Mouse (Mus musculus) limb, embryonic 12.5 days (tissue): ENCODE results near the gene Lrig2. TPM values are rescaled to one million over a fixed set of nuclear protein-coding genes. Genes with fewer than 3 reads are reported as not detected.

Source experiments
- ATAC-seq: fragments of 200-750 bp; cut with Nextera tagmentation; 2 replicates; pipeline ENCODE4 v1.8.0; 2017; ENCODE audit warnings: low read depth, moderate TSS enrichment; ENCODE audit not compliant: insufficient number of reproducible peaks, insufficient read depth, low FRiP score, low TSS enrichment
- H3K27ac ChIP-seq: fragments of 300-500 bp; sonication (generic); 2 replicates; pipeline ENCODE4 v1.5.1; 2016; ENCODE audit warnings: mild to moderate bottlenecking, moderate library complexity
- H3K27me3 ChIP-seq: fragments of 300-500 bp; sonication (generic); 2 replicates; pipeline ENCODE4 v1.6.1; 2016; ENCODE audit warnings: mild to moderate bottlenecking, moderate library complexity
- H3K36me3 ChIP-seq: fragments of 300-500 bp; sonication (generic); 2 replicates; pipeline ENCODE4 v1.6.1; 2016; ENCODE audit warnings: mild to moderate bottlenecking, moderate library complexity
- H3K4me1 ChIP-seq: fragments of 300-500 bp; sonication (generic); replicated peaks from 2 replicates; pipeline ENCODE4 v1.6.1; 2016
- H3K4me2 ChIP-seq: fragments of 300-500 bp; sonication (generic); 2 replicates; pipeline ENCODE4 v1.6.1; 2016; ENCODE audit warnings: mild to moderate bottlenecking, moderate library complexity
- H3K4me3 ChIP-seq: fragments of 300-500 bp; sonication (generic); replicated peaks from 2 replicates; pipeline ENCODE4 v1.5.1; 2016; ENCODE audit warnings: mild to moderate bottlenecking
- H3K9ac ChIP-seq: fragments of 300-500 bp; sonication (generic); replicated peaks from 2 replicates; pipeline ENCODE4 v1.6.1; 2016; ENCODE audit warnings: mild to moderate bottlenecking, moderate library complexity
- H3K9me3 ChIP-seq: fragments of 300-500 bp; sonication (generic); 2 replicates; pipeline ENCODE4 v1.6.1; 2016; ENCODE audit warnings: mild to moderate bottlenecking, moderate library complexity
- WGBS: fragments of 180-500 bp; shearing (Covaris S2); methylation state at CpG from one replicate; pipeline ENCODE4 v1.1.7; 2016; 5-methylcytosine and 5-hydroxymethylcytosine counted together
- polyA plus RNA-seq: library from polyadenylated mRNA; unstranded; fragments of >200 nt; fragmentation: Nextera tagmentation; extraction: Ambion mirVana; gene quantifications from 2 replicates; pipeline ENCODE4 v1.2.1, GENCODE M21; 2016

Lrig2 gene
- polyA plus RNA-seq, 1 experiment from 2014 or later = 27.6 TPM

DNA sequence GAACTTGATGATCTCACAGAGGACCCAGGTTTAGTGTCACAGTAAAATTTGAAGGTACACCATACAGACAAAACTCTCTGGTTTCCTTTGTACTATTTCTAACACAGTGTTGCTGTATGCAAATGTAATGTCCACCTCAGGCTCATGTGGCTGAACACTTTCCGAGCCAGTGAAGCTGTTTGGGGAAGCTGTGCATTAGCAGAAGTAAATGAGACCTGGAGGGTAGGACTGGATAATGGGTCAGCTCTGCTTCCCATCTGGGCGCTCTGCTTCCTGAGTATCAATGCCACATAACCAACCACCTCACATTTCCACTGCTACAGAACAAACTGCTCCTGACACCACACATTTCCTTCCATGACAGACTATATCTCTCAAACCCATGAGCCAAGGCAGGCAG, 10.1 kb downstream of the Lrig2 start:
- Histone ChIP-seq H3K9me3 (no peaks in the 10 kb centered on the region), H3K27me3 (no peaks in the 10 kb centered on the region), H3K36me3 (peaks cover 10% of the 10 kb centered on the region; the same call in 1 of the 2 replicates), H3K4me3 (no peak overlapping the region), H3K9ac (no peak overlapping the region), H3K4me2 (no peak overlapping the region), H3K27ac (no peak overlapping the region), H3K4me1 (no peaks in the 10 kb centered on the region)
- ATAC-seq = no peak
- WGBS = 76% methylated on average over 2 of the region's 2 CpGs

DNA sequence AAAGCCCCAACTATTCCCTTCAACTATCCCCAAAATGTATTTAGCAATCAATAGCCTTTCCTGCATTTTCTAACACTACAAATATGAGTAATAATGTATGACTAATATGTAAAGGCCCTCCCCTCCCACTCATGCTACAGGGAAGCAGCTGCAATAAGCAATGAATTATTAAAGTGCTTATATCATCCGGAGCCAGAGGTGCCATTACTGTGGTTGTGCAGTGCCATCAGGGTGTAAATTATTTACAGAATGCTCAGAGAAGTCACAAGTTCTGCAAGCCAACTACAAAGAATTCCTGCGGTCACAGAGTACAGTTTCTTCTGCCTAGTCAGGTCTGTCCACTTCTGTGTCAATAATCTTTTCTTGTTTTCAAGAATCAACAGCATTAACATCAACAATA, 10.8 kb downstream of the Lrig2 start:
- Histone ChIP-seq H3K36me3 (peaks cover 18% of the 10 kb centered on the region), H3K4me2 (no peak overlapping the region), H3K9me3 (no peaks in the 10 kb centered on the region), H3K4me3 (no peak overlapping the region), H3K27ac (no peak overlapping the region), H3K9ac (no peak overlapping the region; the same call in 1 of the 2 replicates), H3K27me3 (no peaks in the 10 kb centered on the region), H3K4me1 (no peaks in the 10 kb centered on the region)
- ATAC-seq = no peak
- WGBS = 92% methylated on average over 2 of the region's 2 CpGs

DNA sequence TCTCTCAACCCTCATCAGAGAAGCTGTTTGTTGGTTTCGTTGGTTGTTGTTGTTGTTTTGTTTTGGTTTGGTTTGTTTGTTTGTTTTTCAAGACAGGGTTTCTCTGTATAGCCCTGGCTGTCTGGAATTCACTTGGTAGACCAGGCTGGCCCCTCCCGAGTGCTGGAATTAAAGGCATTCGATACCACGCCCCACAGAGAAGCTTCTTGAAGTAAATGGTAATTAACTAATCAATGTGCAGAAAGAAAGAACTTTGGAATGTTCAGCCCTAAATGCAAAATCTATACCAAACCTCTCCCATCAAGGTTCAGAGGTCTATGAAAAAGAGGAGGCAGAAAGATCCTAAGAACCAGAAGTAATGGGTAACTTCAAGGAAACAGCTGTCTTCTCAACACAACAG, 15.5 kb downstream of the Lrig2 start:
- no peak overlapping the region for H3K4me2 ChIP-seq
- ATAC-seq = no peak
- no peaks in the 10 kb centered on the region for H3K27me3 ChIP-seq
- H3K9ac ChIP-seq = no peak overlapping the region
- WGBS = 91% methylated on average over 4 of the region's 4 CpGs
- H3K4me1 ChIP-seq = no peaks in the 10 kb centered on the region
- no peaks in the 10 kb centered on the region for H3K9me3 ChIP-seq
- H3K36me3 ChIP-seq = peaks cover 57% of the 10 kb centered on the region
- H3K4me3 ChIP-seq = no peak overlapping the region
- H3K27ac ChIP-seq = no peak overlapping the region

DNA sequence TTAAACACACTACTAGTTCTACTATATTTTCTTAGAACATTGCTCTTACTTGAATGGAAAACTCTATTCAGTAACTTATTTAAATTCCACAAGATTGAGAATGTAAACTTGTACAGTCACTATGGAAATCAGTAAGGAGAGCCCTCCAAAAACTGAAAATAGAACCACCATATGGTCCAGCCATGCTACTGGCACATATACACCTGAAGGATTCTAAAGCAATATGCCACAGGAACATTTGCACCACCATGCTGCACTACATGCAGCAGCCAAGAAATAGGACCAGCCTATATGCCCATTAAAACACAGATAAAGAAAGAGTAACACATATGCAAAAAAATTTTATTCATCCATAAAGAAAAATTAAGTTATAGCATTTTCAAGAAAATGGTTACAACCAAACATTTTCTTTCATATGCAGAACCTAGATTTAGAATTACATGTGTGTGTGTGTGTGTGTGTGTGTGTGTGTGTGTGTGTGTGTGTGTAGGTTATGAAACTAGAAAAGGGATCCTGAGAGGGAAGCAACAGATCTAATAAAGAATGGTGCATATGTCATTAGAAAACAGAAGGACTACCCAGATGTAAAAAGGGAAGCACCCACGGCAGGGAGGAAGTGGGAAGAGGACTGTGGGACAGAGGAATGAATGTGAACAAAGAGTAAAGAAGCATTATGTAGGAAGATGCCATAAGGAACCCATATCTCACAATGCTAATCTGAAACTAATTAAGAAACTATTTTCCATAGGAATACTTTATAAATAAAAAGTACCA, 30.6 kb downstream of the Lrig2 start:
- no peak for ATAC-seq
- H3K4me1 ChIP-seq = no peaks in the 10 kb centered on the region
- H3K9me3 ChIP-seq = no peaks in the 10 kb centered on the region
- H3K9ac ChIP-seq = no peak overlapping the region
- no peaks in the 10 kb centered on the region for H3K27me3 ChIP-seq
- no peak overlapping the region for H3K4me2 ChIP-seq
- peaks cover 62% of the 10 kb centered on the region for H3K36me3 ChIP-seq
- 85% methylated on average over 1 of the region's 1 CpGs for WGBS
- no peak overlapping the region for H3K4me3 ChIP-seq
- H3K27ac ChIP-seq = no peak overlapping the region

DNA sequence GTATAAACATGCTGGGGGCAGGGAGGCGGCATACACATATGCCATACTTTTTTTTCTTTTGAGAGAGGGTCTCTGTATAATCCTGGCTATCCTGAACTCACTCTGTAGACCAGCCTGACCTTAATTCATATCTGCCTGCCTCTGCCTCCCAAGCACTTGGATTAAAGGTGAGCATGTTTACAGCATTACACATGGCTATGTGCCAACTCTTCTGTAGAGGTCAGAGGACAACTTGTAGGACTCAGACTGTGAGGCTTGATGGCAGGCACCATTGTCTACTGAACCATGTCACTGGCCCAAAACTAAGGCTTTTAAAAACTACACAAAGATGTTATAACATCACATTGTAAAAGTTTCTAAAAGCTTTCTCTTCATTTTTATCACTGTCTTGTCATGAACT, 33.7 kb downstream of the Lrig2 start:
- H3K9ac ChIP-seq = no peak overlapping the region
- H3K4me2 ChIP-seq = no peak overlapping the region
- 95% methylated on average over 1 of the region's 1 CpGs for WGBS
- H3K27me3 ChIP-seq = no peaks in the 10 kb centered on the region
- H3K27ac ChIP-seq = no peak overlapping the region
- no peaks in the 10 kb centered on the region for H3K9me3 ChIP-seq
- no peaks in the 10 kb centered on the region for H3K4me1 ChIP-seq
- no peak overlapping the region for H3K4me3 ChIP-seq
- ATAC-seq = no peak
- H3K36me3 ChIP-seq = peaks cover 55% of the 10 kb centered on the region

DNA sequence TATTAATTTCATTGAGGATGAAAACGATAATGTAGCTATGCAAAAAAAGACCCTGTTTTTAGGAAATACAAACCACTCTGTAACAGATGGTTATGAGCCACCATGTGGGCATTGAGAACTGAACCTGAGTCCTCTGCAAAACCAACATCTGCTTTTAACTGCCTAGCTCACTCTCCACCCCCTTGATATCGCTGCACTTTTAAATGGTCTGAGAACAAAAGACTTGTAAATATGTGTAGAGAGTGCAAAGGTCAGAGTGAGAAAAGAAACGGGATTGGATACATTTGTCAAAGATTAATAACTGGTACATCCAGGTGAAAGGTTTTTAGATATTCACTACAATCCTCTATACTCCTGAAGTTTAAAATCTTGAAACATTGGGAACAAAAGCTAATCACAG, 42.3 kb downstream of the Lrig2 start:
- no peak overlapping the region for H3K9ac ChIP-seq
- H3K4me1 ChIP-seq = no peaks in the 10 kb centered on the region
- H3K4me3 ChIP-seq = no peak overlapping the region
- ATAC-seq = no peak
- no peak overlapping the region for H3K4me2 ChIP-seq
- WGBS = 46% methylated on average over 3 of the region's 3 CpGs
- H3K27me3 ChIP-seq = no peaks in the 10 kb centered on the region
- H3K36me3 ChIP-seq = peaks cover 37% of the 10 kb centered on the region
- H3K9me3 ChIP-seq = no peaks in the 10 kb centered on the region
- no peak overlapping the region for H3K27ac ChIP-seq

DNA sequence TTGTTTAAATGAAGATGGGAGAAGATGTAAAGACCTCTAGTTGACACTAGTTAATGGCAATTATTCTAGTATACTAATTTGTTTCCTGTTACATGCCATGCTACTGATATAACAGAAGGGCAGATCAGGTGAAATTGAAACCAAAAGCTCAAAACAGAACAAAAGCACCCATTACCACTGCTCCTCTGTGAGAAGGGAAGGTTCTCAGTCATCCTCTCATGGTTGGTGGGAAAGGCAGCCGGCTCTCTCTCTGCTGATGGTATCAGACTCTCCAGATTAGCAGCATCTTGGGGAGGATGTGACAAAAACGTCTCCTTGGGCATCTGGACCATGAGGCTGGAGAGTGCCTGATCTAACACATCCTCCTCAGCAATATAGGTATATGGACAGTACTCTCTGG, 50.5 kb downstream of the Lrig2 start:
- Histone ChIP-seq H3K27ac (no peak overlapping the region), H3K9me3 (no peaks in the 10 kb centered on the region), H3K4me2 (no peak overlapping the region), H3K4me1 (no peaks in the 10 kb centered on the region), H3K9ac (no peak overlapping the region), H3K4me3 (no peak overlapping the region), H3K27me3 (no peaks in the 10 kb centered on the region), H3K36me3 (peaks cover 96% of the 10 kb centered on the region)
- 83% methylated on average over 2 of the region's 2 CpGs for WGBS
- no peak for ATAC-seq

DNA sequence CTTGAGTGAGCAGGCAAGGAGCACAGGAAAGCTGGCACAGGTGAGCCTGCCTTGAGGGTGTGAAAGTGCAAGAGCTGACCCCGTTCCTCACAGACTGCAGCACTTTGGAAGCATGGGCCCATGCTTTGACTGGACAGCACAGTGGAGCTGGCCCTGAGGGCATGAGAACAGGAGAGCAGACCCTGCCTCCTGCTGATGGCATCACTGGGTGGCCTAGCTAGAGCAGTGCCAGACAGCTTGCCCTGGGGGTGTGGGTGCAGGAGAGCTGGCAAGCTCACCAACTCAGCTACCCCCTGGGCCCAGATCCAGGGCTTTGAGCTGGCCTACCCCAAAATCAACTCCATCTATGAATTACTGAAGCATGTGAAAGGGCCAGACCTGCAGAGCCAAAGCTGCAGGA, 53.1 kb downstream of the Lrig2 start:
- Histone ChIP-seq H3K27ac (no peak overlapping the region), H3K4me2 (no peak overlapping the region), H3K4me3 (no peak overlapping the region), H3K36me3 (peaks cover 94% of the 10 kb centered on the region), H3K9me3 (no peaks in the 10 kb centered on the region), H3K27me3 (no peaks in the 10 kb centered on the region), H3K9ac (no peak overlapping the region), H3K4me1 (no peaks in the 10 kb centered on the region)
- no peak for ATAC-seq
- 87% methylated on average over 1 of the region's 1 CpGs for WGBS

DNA sequence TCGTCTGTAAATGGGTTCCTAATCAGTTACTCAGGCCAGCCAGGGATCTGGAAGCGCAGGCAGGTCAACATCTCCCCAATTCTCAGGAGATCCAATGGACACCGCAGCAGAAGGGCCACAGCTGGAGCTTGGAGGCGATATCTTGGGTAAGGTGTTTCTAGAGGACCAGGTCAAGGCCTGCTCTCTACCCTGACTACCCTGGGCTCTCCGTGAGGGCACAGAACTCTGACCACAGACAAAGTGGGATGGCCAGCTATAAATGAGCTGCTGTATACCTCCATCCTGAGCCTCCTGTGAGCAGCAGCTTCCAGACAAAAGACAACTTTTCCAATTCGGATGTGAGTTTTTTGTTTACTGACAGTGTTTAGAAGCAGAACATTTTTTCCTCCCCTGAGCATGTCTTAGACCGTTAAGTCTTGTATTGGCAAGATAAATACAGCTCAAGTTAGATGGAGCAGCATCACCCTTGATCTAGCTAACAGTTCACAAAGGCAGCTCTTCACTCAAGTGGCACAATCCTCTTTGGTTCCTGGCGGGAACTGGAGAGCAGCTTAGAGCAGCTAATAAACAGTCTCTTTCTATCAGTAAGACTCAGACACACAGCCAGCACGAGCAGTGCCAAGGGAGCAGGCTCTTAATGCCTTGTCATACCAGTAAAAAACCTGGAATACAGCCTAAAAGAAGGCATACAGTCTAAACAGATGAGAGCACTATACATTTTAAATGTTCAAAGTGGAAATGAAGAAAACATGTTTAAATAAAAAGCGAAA, 56.0 kb downstream of the Lrig2 start:
- H3K36me3 ChIP-seq = peaks cover 71% of the 10 kb centered on the region
- no peak overlapping the region for H3K4me3 ChIP-seq
- no peaks in the 10 kb centered on the region for H3K27me3 ChIP-seq
- no peaks in the 10 kb centered on the region for H3K4me1 ChIP-seq
- no peak overlapping the region for H3K9ac ChIP-seq
- no peak overlapping the region for H3K27ac ChIP-seq
- no peak for ATAC-seq
- WGBS = 88% methylated on average over 10 of the region's 10 CpGs
- H3K4me2 ChIP-seq = no peak overlapping the region
- no peaks in the 10 kb centered on the region for H3K9me3 ChIP-seq

DNA sequence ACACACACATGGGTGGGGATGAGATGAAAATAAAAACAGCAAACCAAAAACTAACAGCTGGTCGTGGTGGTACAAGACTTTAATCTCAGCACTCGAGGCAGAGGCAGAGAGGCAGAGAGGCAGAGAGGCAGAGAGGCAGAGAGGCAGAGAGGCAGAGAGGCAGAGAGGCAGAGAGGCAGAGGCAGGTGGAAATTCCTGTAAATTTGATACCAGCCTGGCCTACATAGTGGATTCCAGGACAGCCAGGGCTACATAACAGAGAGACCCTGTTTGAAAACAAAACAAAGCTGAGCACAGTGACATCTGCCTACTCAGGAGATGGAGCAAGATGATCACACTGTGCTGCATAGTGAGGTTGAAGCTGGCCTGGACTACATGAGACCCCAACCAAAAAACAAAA, 64.5 kb downstream of the Lrig2 start:
- H3K27me3 ChIP-seq = no peaks in the 10 kb centered on the region
- H3K4me3 ChIP-seq = no peak overlapping the region
- no peaks in the 10 kb centered on the region for H3K9me3 ChIP-seq
- no peak overlapping the region for H3K9ac ChIP-seq
- ATAC-seq = no peak
- no peaks in the 10 kb centered on the region for H3K36me3 ChIP-seq
- no peak overlapping the region for H3K27ac ChIP-seq
- 73% methylated on average over 2 of the region's 2 CpGs for WGBS
- H3K4me2 ChIP-seq = no peak overlapping the region
- H3K4me1 ChIP-seq = no peaks in the 10 kb centered on the region

DNA sequence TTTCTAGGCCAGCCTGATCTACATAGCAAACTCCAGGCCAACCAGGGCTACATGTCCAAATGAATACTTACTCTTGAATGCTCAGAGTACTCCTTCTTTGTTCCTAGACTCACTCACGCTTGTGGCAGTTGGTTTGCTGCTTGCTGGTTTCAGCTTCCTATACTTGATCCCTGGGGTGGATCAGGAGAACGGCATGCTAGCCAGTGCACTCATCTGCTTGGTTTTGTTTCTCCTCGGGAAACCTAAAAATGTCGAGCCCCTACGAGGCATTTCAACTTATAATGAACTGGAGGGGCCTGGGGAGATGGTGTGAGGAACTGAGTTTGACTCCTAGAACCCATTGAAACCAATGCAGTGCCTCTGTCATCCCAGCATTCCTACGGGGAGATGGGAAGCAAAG, 65.0 kb downstream of the Lrig2 start:
- H3K36me3 ChIP-seq = no peaks in the 10 kb centered on the region
- no peak overlapping the region for H3K9ac ChIP-seq
- no peak for ATAC-seq
- no peak overlapping the region for H3K4me2 ChIP-seq
- WGBS = 77% methylated on average over 6 of the region's 6 CpGs
- no peaks in the 10 kb centered on the region for H3K27me3 ChIP-seq
- H3K4me3 ChIP-seq = no peak overlapping the region
- H3K4me1 ChIP-seq = peaks cover 2% of the 10 kb centered on the region
- no peak overlapping the region for H3K27ac ChIP-seq
- no peaks in the 10 kb centered on the region for H3K9me3 ChIP-seq
